Mouse (Mus musculus): ENCODE results near the gene Prss32. TPM values are rescaled to one million over a fixed set of nuclear protein-coding genes. Genes with fewer than 3 reads are reported as not detected.

Prss32 gene
- total RNA-seq, 1 experiment = 0.31 TPM

GRCm38 (mm10) chr17:23822094-23822493 is 21.6 kb upstream of the Prss32 start:
- H3K9ac ChIP-seq (ENCODE audit: insufficient read depth, low read depth, low read length, poor library complexity, severe bottlenecking) = no peak overlapping the region
- H3K36me3 ChIP-seq (ENCODE audit: control insufficient read depth, insufficient read depth, low read length, poor library complexity, severe bottlenecking) = peaks cover 84% of the 10 kb centered on the region
- in situ Hi-C loops (cut with MboI; ENCODE audit: low sequenced_read_pairs in 2 of 2, unreplicated experiment in 2 of 2) = no loop called here
- H3K4me3 ChIP-seq (ENCODE audit: insufficient read depth in 1 of 2, low read depth in 1 of 2, low read length in 2 of 2, poor library complexity in 1 of 2, severe bottlenecking in 1 of 2) = peak overlapping the region in 1 of 2 experiments; percentile 15; a peak in 2 of 4 replicates
- TF ChIP-seq ZNF384 (IDR thresholded peaks at IDR 0.05; ENCODE audit: low read depth, low read length) (no peak), MAFK (IDR thresholded peaks at IDR 0.05; ENCODE audit: insufficient read depth, low read depth, low read length) (no peak), ZC3H11A (IDR thresholded peaks at IDR 0.05; ENCODE audit: borderline replicate concordance, low read depth, low read length) (no peak), HCFC1 (IDR thresholded peaks at IDR 0.05; ENCODE audit: borderline replicate concordance, insufficient read depth, low read length) (no peak), CHD2 (IDR thresholded peaks at IDR 0.05; ENCODE audit: low read depth, low read length) (no peak)
- H3K9me3 ChIP-seq (ENCODE audit: control insufficient read depth, insufficient read depth, low read depth, low read length) = peaks cover 21% of the 10 kb centered on the region
- H3K4me1 ChIP-seq (ENCODE audit: control insufficient read depth in 2 of 2, insufficient read depth in 2 of 2, low read length in 2 of 2, poor library complexity in 1 of 2) = peaks cover 0 to 23% of the 10 kb centered on the region in 2 experiments; a peak in 1 of 4 replicates
- DNase-seq (ENCODE audit: low read depth, low spot score) = no peak
- H3K27ac ChIP-seq (ENCODE audit: insufficient read depth, low read depth, low read length, poor library complexity, severe bottlenecking) = peak overlapping the region; percentile 14; the same call in 1 of the 2 replicates

- Histone ChIP-seq H3K9ac (ENCODE audit: insufficient read depth, low read depth, low read length, poor library complexity, severe bottlenecking) (no peak overlapping the region), H3K27ac (ENCODE audit: insufficient read depth, low read depth, low read length, poor library complexity, severe bottlenecking) (no peak overlapping the region), H3K36me3 (ENCODE audit: control insufficient read depth, insufficient read depth, low read length, poor library complexity, severe bottlenecking) (peaks cover 80% of the 10 kb centered on the region), H3K9me3 (ENCODE audit: control insufficient read depth, insufficient read depth, low read depth, low read length) (peaks cover 12% of the 10 kb centered on the region; the same call in 1 of the 2 replicates), H3K4me3 (ENCODE audit: insufficient read depth in 1 of 2, low read depth in 1 of 2, low read length in 2 of 2, poor library complexity in 1 of 2, severe bottlenecking in 1 of 2) (peak overlapping the region in 1 of 2 experiments; percentile 42; a peak in 2 of 4 replicates), H3K4me1 (ENCODE audit: control insufficient read depth in 2 of 2, insufficient read depth in 2 of 2, low read length in 2 of 2, poor library complexity in 1 of 2) (peaks cover 0 to 23% of the 10 kb centered on the region in 2 experiments; a peak in 1 of 4 replicates)
- in situ Hi-C loops (cut with MboI; ENCODE audit: low sequenced_read_pairs in 2 of 2, unreplicated experiment in 2 of 2) = no loop called here
- TF ChIP-seq ZNF384 (IDR thresholded peaks at IDR 0.05; ENCODE audit: low read depth, low read length) (no peak), ZC3H11A (IDR thresholded peaks at IDR 0.05; ENCODE audit: borderline replicate concordance, low read depth, low read length) (no peak), MAFK (IDR thresholded peaks at IDR 0.05; ENCODE audit: insufficient read depth, low read depth, low read length) (no peak), CHD2 (IDR thresholded peaks at IDR 0.05; ENCODE audit: low read depth, low read length) (no peak), HCFC1 (IDR thresholded peaks at IDR 0.05; ENCODE audit: borderline replicate concordance, insufficient read depth, low read length) (no peak)
- DNase-seq (ENCODE audit: low read depth, low spot score) = no peak
Measured at GRCm38 (mm10) chr17:23823018-23823417, 20.6 kb upstream of the Prss32 start.

- Histone ChIP-seq H3K4me1 (ENCODE audit: control insufficient read depth in 2 of 2, insufficient read depth in 2 of 2, low read length in 2 of 2, poor library complexity in 1 of 2) (peaks cover 0 to 23% of the 10 kb centered on the region in 2 experiments; a peak in 1 of 4 replicates), H3K9ac (ENCODE audit: insufficient read depth, low read depth, low read length, poor library complexity, severe bottlenecking) (no peak overlapping the region), H3K9me3 (ENCODE audit: control insufficient read depth, insufficient read depth, low read depth, low read length) (peaks cover 9% of the 10 kb centered on the region; the same call in 1 of the 2 replicates), H3K27ac (ENCODE audit: insufficient read depth, low read depth, low read length, poor library complexity, severe bottlenecking) (no peak overlapping the region), H3K36me3 (ENCODE audit: control insufficient read depth, insufficient read depth, low read length, poor library complexity, severe bottlenecking) (peaks cover 74% of the 10 kb centered on the region), H3K4me3 (ENCODE audit: insufficient read depth in 1 of 2, low read depth in 1 of 2, low read length in 2 of 2, poor library complexity in 1 of 2, severe bottlenecking in 1 of 2) (no peak overlapping the region)
- no peak for DNase-seq (ENCODE audit: low read depth, low spot score)
- in situ Hi-C loops (cut with MboI; ENCODE audit: low sequenced_read_pairs in 2 of 2, unreplicated experiment in 2 of 2) = no loop called here
- no peak for TF ChIP-seq ZC3H11A (IDR thresholded peaks at IDR 0.05; ENCODE audit: borderline replicate concordance, low read depth, low read length)
- no peak for TF ChIP-seq MAFK (IDR thresholded peaks at IDR 0.05; ENCODE audit: insufficient read depth, low read depth, low read length)
- TF ChIP-seq CHD2 (IDR thresholded peaks at IDR 0.05; ENCODE audit: low read depth, low read length) = no peak
- no peak for TF ChIP-seq HCFC1 (IDR thresholded peaks at IDR 0.05; ENCODE audit: borderline replicate concordance, insufficient read depth, low read length)
- no peak for TF ChIP-seq ZNF384 (IDR thresholded peaks at IDR 0.05; ENCODE audit: low read depth, low read length)
Measured at GRCm38 (mm10) chr17:23823614-23824013, 20.0 kb upstream of the Prss32 start.

- in situ Hi-C loops (cut with MboI; ENCODE audit: low sequenced_read_pairs in 2 of 2, unreplicated experiment in 2 of 2) = no loop called here
- H3K4me1 ChIP-seq (ENCODE audit: control insufficient read depth in 2 of 2, insufficient read depth in 2 of 2, low read length in 2 of 2, poor library complexity in 1 of 2) = peaks cover 0 to 23% of the 10 kb centered on the region in 2 experiments; a peak in 2 of 4 replicates
- H3K9me3 ChIP-seq (ENCODE audit: control insufficient read depth, insufficient read depth, low read depth, low read length) = no peaks in the 10 kb centered on the region
- DNase-seq (ENCODE audit: low read depth, low spot score) = no peak
- H3K4me3 ChIP-seq (ENCODE audit: insufficient read depth in 1 of 2, low read depth in 1 of 2, low read length in 2 of 2, poor library complexity in 1 of 2, severe bottlenecking in 1 of 2) = no peak overlapping the region
- H3K36me3 ChIP-seq (ENCODE audit: control insufficient read depth, insufficient read depth, low read length, poor library complexity, severe bottlenecking) = peaks cover 54% of the 10 kb centered on the region
- no peak for TF ChIP-seq CHD2 (IDR thresholded peaks at IDR 0.05; ENCODE audit: low read depth, low read length)
- no peak for TF ChIP-seq MAFK (IDR thresholded peaks at IDR 0.05; ENCODE audit: insufficient read depth, low read depth, low read length)
- TF ChIP-seq ZNF384 (IDR thresholded peaks at IDR 0.05; ENCODE audit: low read depth, low read length) = no peak
- TF ChIP-seq HCFC1 (IDR thresholded peaks at IDR 0.05; ENCODE audit: borderline replicate concordance, insufficient read depth, low read length) = no peak
- no peak for TF ChIP-seq ZC3H11A (IDR thresholded peaks at IDR 0.05; ENCODE audit: borderline replicate concordance, low read depth, low read length)
- H3K27ac ChIP-seq (ENCODE audit: insufficient read depth, low read depth, low read length, poor library complexity, severe bottlenecking) = no peak overlapping the region
- no peak overlapping the region for H3K9ac ChIP-seq (ENCODE audit: insufficient read depth, low read depth, low read length, poor library complexity, severe bottlenecking)
Measured at GRCm38 (mm10) chr17:23825591-23825990, 18.1 kb upstream of the Prss32 start.

Data from ES-E14 (cell line).